Mouse (Mus musculus) kidney, embryonic 14.5 days (tissue): Measurements from ENCODE around the gene Dapk2. TPM values are rescaled to one million over a fixed set of nuclear protein-coding genes. Genes with fewer than 3 reads are reported as not detected.
A peak's percentile ranks its signal among the peaks of the same experiment; 100 is the strongest.

Experiments used
- ATAC-seq: fragments of 200-750 bp; cut with Nextera tagmentation; 2 replicates; pipeline ENCODE4 v1.8.0; 2017; ENCODE audit warnings: moderate number of reproducible peaks, mild to moderate bottlenecking, moderate TSS enrichment, moderate library complexity; ENCODE audit not compliant: low FRiP score, low TSS enrichment
- H3K27ac ChIP-seq: fragments of 300-500 bp; sonication (generic); 2 replicates; pipeline ENCODE4 v1.5.1; 2014; ENCODE audit warnings: low read depth, mild to moderate bottlenecking, low read length, moderate library complexity, mixed read lengths
- H3K27me3 ChIP-seq: fragments of 300-500 bp; sonication (generic); 2 replicates; pipeline ENCODE4 v1.6.1; 2014; ENCODE audit warnings: mild to moderate bottlenecking, low read length; ENCODE audit not compliant: control insufficient read depth, insufficient read depth
- H3K36me3 ChIP-seq: fragments of 300-500 bp; sonication (generic); 2 replicates; pipeline ENCODE4 v1.6.1; 2014; ENCODE audit warnings: low read length, mixed read lengths; ENCODE audit not compliant: control insufficient read depth, insufficient read depth
- H3K4me1 ChIP-seq: fragments of 300-500 bp; sonication (generic); 2 replicates; pipeline ENCODE4 v1.6.1; 2014; ENCODE audit warnings: low read length, mixed read lengths; ENCODE audit not compliant: control insufficient read depth, insufficient read depth
- H3K4me2 ChIP-seq: fragments of 300-500 bp; sonication (generic); replicated peaks from 2 replicates; pipeline ENCODE4 v1.6.1; 2014; ENCODE audit warnings: low read depth, mild to moderate bottlenecking, low read length
- H3K4me3 ChIP-seq: fragments of 300-500 bp; sonication (generic); 2 replicates; pipeline ENCODE4 v1.5.1; 2014; ENCODE audit warnings: mild to moderate bottlenecking, low read length
- H3K9ac ChIP-seq: fragments of 300-500 bp; sonication (generic); 2 replicates; pipeline ENCODE4 v1.6.1; 2014; ENCODE audit warnings: low read depth, mild to moderate bottlenecking, low read length, moderate library complexity
- H3K9me3 ChIP-seq: fragments of 300-500 bp; sonication (generic); 2 replicates; pipeline ENCODE4 v1.6.1; 2016; ENCODE audit warnings: low read length; ENCODE audit not compliant: control insufficient read depth
- WGBS: fragments of 180-500 bp; shearing (Covaris S2); extraction: QIAGEN DNeasy Blood & Tissue Kit; methylation state at CpG from one replicate; pipeline ENCODE4 v1.1.7; 2014; 5-methylcytosine and 5-hydroxymethylcytosine counted together
- polyA plus RNA-seq: library from polyadenylated mRNA; unstranded; fragments of >200 nt; fragmentation: Nextera tagmentation; extraction: Ambion mirVana; gene quantifications from 2 replicates; pipeline ENCODE4 v1.2.1, GENCODE M21; 2014

The Dapk2 gene
- polyA plus RNA-seq, 1 experiment from 2014 or later: 4.2 TPM

GRCm38 (mm10) chr9:66174985-66175384, 17.0 kb downstream of the Dapk2 start:
- 91% methylated on average over 3 of the region's 3 CpGs for WGBS
- H3K27me3 ChIP-seq: no peaks in the 10 kb centered on the region
- no peak overlapping the region for H3K4me2 ChIP-seq

DNA sequence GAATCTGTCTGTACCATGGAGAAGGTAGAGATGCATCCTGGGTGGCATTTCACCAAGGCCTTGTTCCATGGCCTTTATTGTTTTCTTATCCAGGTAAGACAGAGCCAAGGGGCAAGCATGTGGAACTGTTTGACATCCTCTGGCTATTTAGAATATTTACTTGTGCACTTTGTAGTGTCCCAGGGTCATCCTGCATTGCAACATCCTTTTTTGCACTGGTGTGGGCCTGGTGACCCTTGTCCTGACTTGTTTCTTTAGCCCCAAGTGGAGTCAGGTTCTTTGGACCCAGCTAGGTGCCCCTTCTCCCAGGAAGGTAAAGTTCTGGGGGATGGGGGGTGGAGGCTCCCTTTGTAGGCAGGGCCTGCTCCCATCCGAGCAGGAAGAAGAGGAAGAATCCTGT, 20.0 kb downstream of the Dapk2 start:
- Histone ChIP-seq H3K36me3 (no peaks in the 10 kb centered on the region), H3K27ac (no peak overlapping the region), H3K9me3 (no peaks in the 10 kb centered on the region), H3K4me3 (no peak overlapping the region), H3K9ac (no peak overlapping the region), H3K4me2 (no peak overlapping the region), H3K4me1 (no peaks in the 10 kb centered on the region; the same call in 1 of the 2 replicates), H3K27me3 (no peaks in the 10 kb centered on the region)
- ATAC-seq: no peak
- WGBS: 29% methylated on average over 1 of the region's 1 CpGs

More at GRCm38 (mm10) chr9:66174985-66175384, 17.0 kb downstream of the Dapk2 start:
- Histone ChIP-seq H3K4me3 (no peak overlapping the region), H3K9ac (no peak overlapping the region), H3K27ac (no peak overlapping the region), H3K4me1 (no peaks in the 10 kb centered on the region), H3K36me3 (no peaks in the 10 kb centered on the region), H3K9me3 (no peaks in the 10 kb centered on the region)
- no peak for ATAC-seq

GRCm38 (mm10) chr9:66179795-66180194, 21.8 kb downstream of the Dapk2 start:
- H3K27me3 ChIP-seq: no peaks in the 10 kb centered on the region
- no peak for ATAC-seq
- no peak overlapping the region for H3K9ac ChIP-seq
- H3K27ac ChIP-seq: no peak overlapping the region
- no peak overlapping the region for H3K4me3 ChIP-seq
- no peaks in the 10 kb centered on the region for H3K36me3 ChIP-seq
- H3K4me1 ChIP-seq: no peaks in the 10 kb centered on the region; the same call in 1 of the 2 replicates
- no peak overlapping the region for H3K4me2 ChIP-seq
- WGBS: 83% methylated on average over 6 of the region's 6 CpGs
- no peaks in the 10 kb centered on the region for H3K9me3 ChIP-seq

DNA sequence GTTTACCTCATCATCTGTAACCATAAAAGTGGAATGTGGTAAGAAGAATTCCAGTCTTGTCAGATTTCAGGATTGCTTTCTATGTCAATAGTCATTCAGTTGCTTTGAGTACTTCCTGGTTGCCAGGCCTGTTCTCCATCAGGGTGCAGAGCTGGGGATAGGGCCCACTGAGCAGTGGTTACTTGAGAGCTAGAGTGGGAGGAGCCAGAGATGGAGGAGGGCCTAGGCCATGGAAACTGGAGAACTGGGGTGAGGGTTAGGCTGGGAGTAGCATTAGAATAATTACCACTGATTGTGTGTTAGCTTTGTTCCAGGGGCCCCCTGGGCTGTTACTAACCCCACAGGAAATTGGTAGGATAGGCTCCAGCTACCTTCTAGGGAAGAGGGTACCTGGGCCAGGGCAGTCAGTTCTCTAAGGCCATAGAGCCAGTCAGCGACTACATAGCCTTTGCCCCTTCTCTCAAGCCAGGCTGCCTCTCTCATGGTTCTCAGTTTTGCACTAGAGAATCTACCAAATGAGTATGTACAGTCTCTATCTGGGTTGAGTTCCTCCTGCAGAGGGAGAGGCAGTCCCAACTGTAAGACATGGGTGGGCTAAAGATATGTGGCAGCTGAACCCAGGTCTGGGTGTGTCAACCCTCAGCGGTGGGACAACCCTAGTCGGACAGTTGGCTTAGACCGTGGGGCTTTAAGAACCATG, 23.3 kb downstream of the Dapk2 start:
- Histone ChIP-seq H3K27me3 (no peaks in the 10 kb centered on the region), H3K4me2 (no peak overlapping the region), H3K9ac (no peak overlapping the region), H3K9me3 (no peaks in the 10 kb centered on the region), H3K27ac (peak overlapping the region; percentile 39; the same call in 1 of the 2 replicates), H3K4me1 (no peaks in the 10 kb centered on the region; the same call in 1 of the 2 replicates), H3K4me3 (no peak overlapping the region), H3K36me3 (no peaks in the 10 kb centered on the region)
- peak; percentile 93 for ATAC-seq
- WGBS: 55% methylated on average over 4 of the region's 4 CpGs

DNA sequence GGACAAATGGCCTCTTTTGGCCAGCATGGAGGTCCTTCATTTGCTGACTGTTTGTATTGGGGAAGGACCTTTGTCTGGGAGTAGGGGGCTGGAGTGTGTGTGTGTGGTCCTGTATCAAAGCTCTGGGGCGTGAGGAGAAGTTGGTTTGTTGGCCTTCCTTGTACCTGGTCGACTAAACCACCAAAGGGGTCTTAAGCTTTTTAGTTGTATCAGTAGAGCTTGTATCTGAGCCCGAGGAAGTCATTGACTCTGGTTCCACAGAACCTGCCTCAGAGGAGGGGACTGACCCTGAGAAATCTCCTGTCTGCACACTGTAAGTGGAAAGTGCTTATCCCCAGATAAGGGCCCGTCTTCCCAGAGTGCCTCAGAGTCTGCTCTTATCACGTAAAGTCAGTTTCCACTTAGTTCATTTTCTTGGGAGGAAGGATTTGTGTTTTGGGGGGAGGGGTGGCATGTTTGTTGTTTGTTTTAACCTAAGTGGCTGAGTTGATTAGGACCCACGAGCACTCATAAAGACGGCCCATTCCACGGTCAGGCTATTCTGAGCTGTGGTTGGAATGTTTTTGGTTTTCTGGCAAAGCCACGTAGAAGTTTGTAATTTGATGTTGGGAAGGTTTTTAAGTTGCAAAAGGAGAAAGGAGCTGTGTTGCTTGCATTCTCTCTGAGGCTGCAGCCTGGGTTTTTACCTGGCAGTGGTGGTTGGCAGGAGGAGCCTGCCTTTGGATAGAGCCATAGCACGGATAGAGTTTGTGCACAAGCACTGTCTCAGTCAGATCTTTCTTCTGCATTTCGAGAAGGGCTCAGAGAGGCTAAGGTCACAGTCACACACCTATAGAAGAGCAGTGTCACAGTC, 24.0 kb downstream of the Dapk2 start:
- Histone ChIP-seq H3K9me3 (no peaks in the 10 kb centered on the region), H3K4me2 (no peak overlapping the region), H3K9ac (no peak overlapping the region), H3K4me1 (no peaks in the 10 kb centered on the region; the same call in 1 of the 2 replicates), H3K27me3 (no peaks in the 10 kb centered on the region), H3K4me3 (no peak overlapping the region), H3K36me3 (no peaks in the 10 kb centered on the region), H3K27ac (no peak overlapping the region)
- no peak for ATAC-seq
- 66% methylated on average over 11 of the region's 11 CpGs for WGBS

- no peaks in the 10 kb centered on the region for H3K9me3 ChIP-seq
- H3K27me3 ChIP-seq: no peaks in the 10 kb centered on the region
- WGBS: 85% methylated on average over 3 of the region's 3 CpGs
- H3K4me2 ChIP-seq: no peak overlapping the region
- no peaks in the 10 kb centered on the region; the same call in 1 of the 2 replicates for H3K4me1 ChIP-seq
- no peak for ATAC-seq
- no peak overlapping the region for H3K4me3 ChIP-seq
- no peak overlapping the region for H3K9ac ChIP-seq
- H3K27ac ChIP-seq: no peak overlapping the region
- no peaks in the 10 kb centered on the region for H3K36me3 ChIP-seq
Observed at GRCm38 (mm10) chr9:66182679-66182993, 24.6 kb downstream of the Dapk2 start.

DNA sequence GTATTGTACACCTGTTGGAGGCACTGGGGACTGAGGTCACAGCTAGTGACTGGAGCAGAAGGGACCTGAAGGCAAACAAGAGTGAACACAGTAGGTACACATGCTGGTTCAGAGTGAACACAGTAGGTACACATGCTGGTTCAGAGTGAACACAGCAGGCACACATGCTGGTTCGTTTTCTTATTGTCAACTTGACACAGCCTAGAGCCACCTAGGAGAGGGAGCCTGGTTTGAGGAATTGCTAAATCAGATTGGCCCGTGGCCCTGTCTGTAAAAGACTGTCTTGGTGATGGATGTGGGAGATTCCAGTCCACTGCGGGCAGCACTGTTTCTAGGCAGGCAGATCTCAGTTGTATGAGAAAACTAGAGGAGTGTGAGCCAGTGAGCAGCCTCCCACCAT, 25.0 kb downstream of the Dapk2 start:
- 76% methylated on average over 3 of the region's 3 CpGs for WGBS

DNA sequence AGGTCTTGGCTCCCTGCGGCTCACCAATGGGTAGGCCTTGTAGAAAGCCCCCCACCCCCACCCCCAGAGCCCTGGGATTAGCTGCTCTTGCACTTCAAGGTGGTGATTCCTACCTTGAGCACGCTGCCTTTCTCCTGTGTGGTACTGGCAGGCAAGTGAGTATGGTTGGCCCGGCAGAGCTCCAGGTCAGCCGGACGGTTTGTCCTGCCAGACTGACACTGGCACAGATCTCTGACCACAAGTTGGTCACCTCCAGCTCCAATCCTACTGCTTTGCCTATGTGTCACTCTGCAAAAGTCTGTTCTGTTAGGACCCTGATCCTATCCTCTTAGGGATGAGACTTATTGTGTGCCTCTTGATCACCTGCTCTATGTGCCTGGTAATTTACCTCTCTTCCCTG, 26.5 kb downstream of the Dapk2 start:
- Histone ChIP-seq H3K27me3 (no peaks in the 10 kb centered on the region), H3K4me2 (no peak overlapping the region), H3K4me3 (no peak overlapping the region), H3K36me3 (no peaks in the 10 kb centered on the region), H3K4me1 (no peaks in the 10 kb centered on the region; the same call in 1 of the 2 replicates), H3K27ac (no peak overlapping the region), H3K9ac (no peak overlapping the region), H3K9me3 (no peaks in the 10 kb centered on the region)
- no peak for ATAC-seq
- WGBS: 80% methylated on average over 5 of the region's 5 CpGs

More for the DNA sequence above, 25.0 kb downstream of the Dapk2 start:
- H3K9ac ChIP-seq: no peak overlapping the region
- no peak overlapping the region for H3K4me2 ChIP-seq
- H3K4me3 ChIP-seq: no peak overlapping the region
- no peak for ATAC-seq
- H3K27ac ChIP-seq: no peak overlapping the region
- H3K9me3 ChIP-seq: no peaks in the 10 kb centered on the region
- no peaks in the 10 kb centered on the region for H3K27me3 ChIP-seq
- H3K36me3 ChIP-seq: no peaks in the 10 kb centered on the region
- H3K4me1 ChIP-seq: no peaks in the 10 kb centered on the region; the same call in 1 of the 2 replicates

DNA sequence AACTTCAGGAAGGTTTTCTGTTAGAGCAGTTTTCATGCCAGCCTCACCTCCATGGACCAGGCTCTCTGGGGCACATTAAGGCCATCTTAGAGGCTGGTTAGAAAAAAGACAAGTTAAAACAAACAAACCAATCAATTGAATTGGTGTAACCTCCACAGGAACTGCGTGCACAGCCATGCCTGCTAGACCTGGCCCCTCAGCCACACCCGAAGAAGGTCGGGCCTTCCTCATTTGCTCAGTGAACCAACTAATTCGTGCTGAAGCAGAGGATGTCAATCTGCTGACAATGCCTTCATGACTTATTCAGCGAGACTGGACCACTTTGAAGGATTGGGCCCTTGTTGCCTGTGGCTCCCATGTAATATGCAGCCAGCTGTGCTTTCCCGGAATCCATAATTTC, 28.4 kb downstream of the Dapk2 start:
- no peak overlapping the region for H3K9ac ChIP-seq
- no peak overlapping the region for H3K4me3 ChIP-seq
- H3K9me3 ChIP-seq: no peaks in the 10 kb centered on the region
- no peaks in the 10 kb centered on the region for H3K36me3 ChIP-seq
- no peak for ATAC-seq
- 28% methylated on average over 6 of the region's 6 CpGs for WGBS
- no peaks in the 10 kb centered on the region for H3K27me3 ChIP-seq
- no peak overlapping the region for H3K4me2 ChIP-seq
- H3K4me1 ChIP-seq: no peaks in the 10 kb centered on the region; the same call in 1 of the 2 replicates
- H3K27ac ChIP-seq: no peak overlapping the region
